9 mouse cellular contexts compared by ENCODE assay signal in genomic region chr17:44671946-44672692, GRCm38 (mm10).
DNase-seq lines count a peak whose midpoint lies in the region; ATAC-seq and TF ChIP-seq lines count a peak whose summit lies in the region.
"Had no signal": no experiment of that assay in that cellular context is flagged by ENCODE, and none has a peak within 500 bp of the region (broad histone marks: within the 10 kb centered on the region; RNA-seq: fewer than 3 reads in every experiment).

No protein-coding gene starts in this region.

- no peak for ATAC-seq in lung, postnatal 0 days
- ATAC-seq in intestine, embryonic 16.5 days = no peak

- peak; percentile 25; the same call in 1 of the 2 replicates for TF ChIP-seq POLR2A in bone marrow, adult 2 months (IDR thresholded peaks at IDR 0.05; ENCODE audit: borderline replicate concordance, control insufficient read depth, low read depth, low read length)

- H3K27ac ChIP-seq in lung, postnatal 0 days (ENCODE audit: low read length) = no peak overlapping the region
- H3K27ac ChIP-seq in bone marrow, adult 2 months (ENCODE audit: control insufficient read depth, insufficient read depth, low read depth, low read length, poor library complexity) = peak overlapping the region; percentile 62; the same call in 1 of the 2 replicates
- no peak overlapping the region for H3K27ac ChIP-seq in intestine, embryonic 16.5 days (ENCODE audit: low read length)
- H3K27ac ChIP-seq: neural tube, embryonic 12.5 days had no signal

- no peaks in the 10 kb centered on the region for H3K9me3 ChIP-seq in lung, postnatal 0 days (ENCODE audit: low read length)
- no peaks in the 10 kb centered on the region for H3K9me3 ChIP-seq in intestine, embryonic 16.5 days (ENCODE audit: control insufficient read depth, low read length)
- H3K9me3 ChIP-seq: neural tube, embryonic 12.5 days had no signal

- WGBS in lung, postnatal 0 days = 70% methylated on average over 16 of the region's 16 CpGs
- WGBS in bone marrow, adult 2 months = 13% methylated on average over 16 of the region's 16 CpGs
- WGBS in intestine, embryonic 16.5 days = 80% methylated on average over 16 of the region's 16 CpGs

- no peaks in the 10 kb centered on the region for H3K27me3 ChIP-seq in lung, postnatal 0 days (replicated peaks; ENCODE audit: insufficient read depth, low read length)
- no peaks in the 10 kb centered on the region for H3K27me3 ChIP-seq in intestine, embryonic 16.5 days (replicated peaks; ENCODE audit: control insufficient read depth, insufficient read depth, low read length)
- H3K27me3 ChIP-seq: neural tube, embryonic 12.5 days had no signal

- no peak overlapping the region for H3K4me3 ChIP-seq in lung, postnatal 0 days (ENCODE audit: low read depth, low read length)
- no peak overlapping the region for H3K4me3 ChIP-seq in bone marrow, adult 2 months (replicated peaks; ENCODE audit: control insufficient read depth, low read depth, low read length)
- no peak overlapping the region for H3K4me3 ChIP-seq in intestine, embryonic 16.5 days (ENCODE audit: low read length)
- H3K4me3 ChIP-seq: neural tube, embryonic 12.5 days had no signal

- H3K36me3 ChIP-seq in lung, postnatal 0 days (ENCODE audit: insufficient read depth, low read length) = no peaks in the 10 kb centered on the region
- H3K36me3 ChIP-seq in intestine, embryonic 16.5 days (ENCODE audit: control insufficient read depth, insufficient read depth, low read length) = no peaks in the 10 kb centered on the region
- H3K36me3 ChIP-seq: neural tube, embryonic 12.5 days had no signal

- DNase-seq in lung, postnatal 10 days = peak; percentile 10
- DNase-seq in lung, postnatal 0 days (ENCODE audit: low spot score) = no peak
- DNase-seq in frontal cortex, postnatal 36 days (ENCODE audit: low spot score in 2 of 2) = peak; percentile 77 to 78
- peak; percentile 86 for DNase-seq in layer of hippocampus, adult 9-11 months
- peak; percentile 77 to 80 for DNase-seq in right cerebral cortex, postnatal 10 days (ENCODE audit: low spot score in 2 of 2)
- no peak for DNase-seq in urinary bladder, postnatal 14 days (ENCODE audit: low spot score)

- H3K4me1 ChIP-seq in lung, postnatal 0 days (ENCODE audit: insufficient read depth, low read depth, low read length) = no peaks in the 10 kb centered on the region
- peaks cover 7% of the 10 kb centered on the region for H3K4me1 ChIP-seq in bone marrow, adult 2 months (ENCODE audit: control insufficient read depth, insufficient read depth, low read length)
- peaks cover 3% of the 10 kb centered on the region for H3K4me1 ChIP-seq in intestine, embryonic 16.5 days (ENCODE audit: control insufficient read depth, insufficient read depth, low read length)

- no peak overlapping the region for H3K9ac ChIP-seq in lung, postnatal 0 days (replicated peaks; ENCODE audit: low read depth)
- no peak overlapping the region for H3K9ac ChIP-seq in intestine, embryonic 16.5 days (ENCODE audit: low read depth, low read length)
- H3K9ac ChIP-seq: neural tube, embryonic 12.5 days had no signal

- no peak overlapping the region for H3K4me2 ChIP-seq in lung, postnatal 0 days (replicated peaks; ENCODE audit: low read depth, low read length)
- no peak overlapping the region for H3K4me2 ChIP-seq in intestine, embryonic 16.5 days (ENCODE audit: low read depth, low read length)
- H3K4me2 ChIP-seq: neural tube, embryonic 12.5 days had no signal

- no peak for TF ChIP-seq EP300 in lung, postnatal 0 days (IDR thresholded peaks at IDR 0.05)

- no peak for TF ChIP-seq CTCF in lung, postnatal 0 days (IDR thresholded peaks at IDR 0.05)
- TF ChIP-seq CTCF in bone marrow, adult 2 months (IDR thresholded peaks at IDR 0.05; ENCODE audit: control insufficient read depth, insufficient read depth, low read length) = no peak

Comparison
In these comparisons a context has a peak if more than half of its experiments do, and no peak if none do; other contexts are left out.
1. DNase-seq: peak in lung, postnatal 10 days (single experiment), frontal cortex, postnatal 36 days (2 of 2), layer of hippocampus, adult 9-11 months (single experiment) and right cerebral cortex, postnatal 10 days (2 of 2); none in lung, postnatal 0 days (single experiment) and urinary bladder, postnatal 14 days (single experiment).